Mouse (Mus musculus): ENCODE measurements at regions not wholly inside any gene's neighbourhood (a gene's known extent, or its start where the extent isn't known, plus 50 kb on each side); places are given as distances from the start of the nearest gene placed in this dataset.
A peak's percentile ranks its signal among the peaks of the same experiment; 100 is the strongest.
"Not testable (repeated sequence)": the region's sequence is repeated elsewhere in the genome, so short reads cannot be mapped to it uniquely, and the experiment has no call there.

DNA sequence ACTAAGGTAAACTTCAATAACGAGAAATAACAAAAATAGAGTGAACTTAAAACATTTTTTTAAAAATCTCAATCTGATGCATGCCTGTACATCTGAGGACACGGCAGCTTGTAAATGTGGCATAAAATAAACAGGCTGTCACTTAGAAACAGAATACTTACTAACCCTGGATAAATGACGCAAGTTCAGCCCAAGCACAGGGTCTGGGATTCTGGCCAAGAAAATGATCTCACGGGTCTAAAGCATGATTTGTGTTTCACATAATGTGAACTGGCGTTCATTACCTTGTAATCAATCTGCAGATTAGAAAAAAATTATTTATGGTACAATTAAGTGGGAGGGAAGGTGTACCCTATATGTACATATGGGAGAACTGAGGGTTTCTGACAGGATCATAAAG, 512.1 kb upstream of the Vrk2 start:
- DNase-seq (ENCODE audit: low spot score in 2 of 2), result no peak

DNA sequence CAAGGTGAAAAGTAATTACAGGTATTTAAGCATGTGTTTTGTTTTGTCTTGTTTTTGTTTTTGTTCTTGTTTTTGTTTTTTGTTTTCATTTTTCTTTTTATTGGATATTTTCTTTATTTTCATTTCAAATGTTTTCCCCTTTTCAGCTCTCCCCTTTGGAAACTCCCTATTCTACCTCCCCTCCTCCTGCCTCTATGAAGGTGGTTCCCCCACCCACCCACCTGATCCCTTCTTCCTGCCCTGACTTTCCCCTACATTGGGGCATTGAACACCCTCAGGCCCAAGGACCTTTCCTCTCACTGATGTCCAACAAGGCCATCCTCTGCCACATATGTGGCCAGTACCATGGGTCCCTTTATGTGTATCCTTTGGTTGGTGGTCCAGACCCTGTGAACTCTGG, 509.1 kb upstream of the Vrk2 start:
- DNase-seq (ENCODE audit: low spot score in 2 of 2), result no peak

DNA sequence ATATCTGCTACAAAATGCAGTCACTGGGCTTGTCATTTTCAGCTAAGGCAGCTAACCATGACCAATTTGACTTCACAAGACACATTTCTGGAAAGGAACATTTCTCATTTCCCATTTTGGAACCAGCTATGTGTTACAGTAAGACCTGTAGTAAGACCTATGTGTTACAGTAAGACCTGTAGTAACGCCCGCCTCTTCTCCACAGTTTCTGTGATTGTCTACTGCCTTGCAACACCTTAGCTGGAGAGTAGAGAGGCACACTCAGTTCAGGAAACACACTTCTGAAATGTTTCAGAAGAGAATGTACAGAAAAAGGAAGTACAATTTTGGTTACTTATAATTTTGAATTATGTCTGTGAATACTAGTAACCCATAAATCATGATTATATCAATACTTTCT, 508.2 kb upstream of the Vrk2 start:
- no peak for DNase-seq (ENCODE audit: low spot score in 2 of 2)

DNA sequence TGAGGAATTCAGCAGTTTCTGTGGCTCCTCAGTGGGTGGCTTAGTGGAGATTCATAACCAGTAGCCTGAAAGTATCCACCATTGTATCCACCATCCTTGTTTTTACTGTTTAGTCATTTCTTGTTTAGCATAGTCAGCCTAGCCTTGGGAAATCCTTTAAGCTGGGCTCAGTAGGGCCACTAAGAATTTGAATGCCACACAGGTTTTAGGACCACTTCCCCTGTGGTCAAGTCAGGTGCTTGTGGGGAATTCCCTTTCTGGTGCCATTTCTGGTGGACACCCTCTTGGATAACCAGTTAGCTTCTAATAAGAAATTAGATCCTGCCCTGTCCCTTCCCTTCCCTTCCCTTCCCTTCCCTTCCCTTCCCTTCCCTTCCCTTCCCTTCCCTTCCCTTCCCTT, 502.8 kb upstream of the Vrk2 start:
- no peak for DNase-seq (ENCODE audit: low spot score in 2 of 2)

DNA sequence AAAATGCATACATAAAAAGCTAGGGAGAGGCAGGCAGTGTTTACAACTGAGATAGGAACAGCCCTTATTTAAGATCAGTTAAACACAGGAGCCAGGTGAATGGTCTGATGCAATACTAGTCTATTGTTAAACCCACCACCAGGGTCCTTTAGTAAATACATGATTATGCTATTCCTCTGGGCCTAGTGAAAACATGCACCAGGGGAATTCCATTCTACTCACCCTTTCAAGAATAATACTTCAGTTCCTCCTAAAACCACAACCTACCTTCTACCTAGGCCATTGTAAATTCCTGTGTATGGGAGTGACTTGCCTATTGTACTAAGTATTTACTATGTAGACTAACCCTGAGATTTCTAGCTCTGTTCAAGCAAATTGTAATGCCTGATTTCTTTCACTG, 501.7 kb upstream of the Vrk2 start:
- not testable (repeated sequence) for DNase-seq (ENCODE audit: low spot score in 2 of 2)

DNA sequence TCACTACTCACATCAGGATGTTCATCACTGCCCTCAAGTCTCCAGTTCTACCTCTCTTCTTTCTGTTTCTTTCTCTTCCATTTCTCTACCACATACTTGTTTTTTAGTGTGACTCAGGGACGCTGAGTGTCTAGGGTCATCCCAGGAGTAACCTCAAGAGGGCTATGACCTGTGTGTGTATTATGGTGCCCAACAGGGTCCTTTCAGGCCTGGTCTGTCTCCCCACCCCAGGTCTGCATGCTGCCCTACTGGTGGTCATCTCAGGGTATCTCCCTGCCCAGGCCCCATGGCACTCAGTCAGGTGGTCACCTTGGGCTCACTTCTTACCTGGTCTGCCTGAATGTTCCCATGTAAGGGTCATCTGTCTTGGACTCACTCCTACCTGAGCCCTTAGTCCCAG, 492.7 kb upstream of the Vrk2 start:
- no peak for DNase-seq (ENCODE audit: low spot score in 2 of 2)

DNA sequence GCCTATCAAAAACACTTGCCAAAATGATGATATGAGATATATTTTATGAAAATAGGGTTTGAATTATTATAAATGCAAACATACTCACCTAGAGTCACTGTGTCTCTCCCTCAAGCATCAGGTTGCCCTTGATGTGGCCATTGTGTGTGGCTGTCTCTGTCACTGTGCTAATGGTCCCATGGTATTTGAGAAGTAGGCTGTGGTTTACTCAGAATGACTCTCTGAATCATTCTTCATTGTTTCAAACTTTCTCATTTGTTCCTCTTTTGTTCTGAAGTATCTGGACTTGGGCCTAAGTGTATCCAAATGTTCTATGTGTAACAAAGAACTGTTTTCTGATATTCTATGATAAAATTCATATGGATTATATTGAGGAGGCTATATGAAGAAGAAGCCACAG, 487.4 kb upstream of the Vrk2 start:
- DNase-seq (ENCODE audit: low spot score in 2 of 2), result no peak

- no peak for DNase-seq (ENCODE audit: low spot score in 2 of 2)
Measured at GRCm38 (mm10) chr11:27070381-27070780, 476.6 kb upstream of the Vrk2 start.

DNA sequence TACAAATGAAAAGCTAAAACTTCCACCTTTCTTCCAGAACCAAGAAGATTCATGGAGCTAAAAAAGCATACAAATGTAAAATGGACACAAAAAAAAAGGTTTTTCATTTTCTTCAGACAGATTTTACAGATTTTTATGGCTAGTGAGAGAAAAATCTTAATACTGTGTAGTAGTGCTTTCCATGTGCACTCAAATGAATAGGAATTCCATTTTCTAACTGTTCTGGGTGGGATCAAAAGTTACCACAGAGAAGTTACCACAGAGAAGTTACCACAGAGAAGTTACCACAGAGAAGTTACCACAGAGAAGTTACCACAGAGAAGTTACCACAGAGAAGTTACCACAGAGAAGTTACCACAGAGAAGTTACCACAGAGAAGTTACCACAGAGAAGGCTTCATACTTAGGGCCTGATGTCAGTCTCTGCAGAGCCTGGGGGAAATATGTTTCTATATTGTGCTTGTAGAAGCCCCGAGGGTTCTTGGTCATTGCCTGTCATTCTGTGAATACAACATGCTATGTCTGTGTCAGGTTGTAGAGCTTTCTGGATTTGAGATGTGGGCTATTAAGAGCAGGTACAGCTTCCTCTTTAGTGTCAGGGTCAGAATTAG, 433.5 kb upstream of the Vrk2 start:
- no peak for DNase-seq (ENCODE audit: low spot score in 2 of 2)

- DNase-seq (ENCODE audit: low spot score in 2 of 2), result no peak
Measured at GRCm38 (mm10) chr11:27025500-27025899, 431.7 kb upstream of the Vrk2 start.

DNA sequence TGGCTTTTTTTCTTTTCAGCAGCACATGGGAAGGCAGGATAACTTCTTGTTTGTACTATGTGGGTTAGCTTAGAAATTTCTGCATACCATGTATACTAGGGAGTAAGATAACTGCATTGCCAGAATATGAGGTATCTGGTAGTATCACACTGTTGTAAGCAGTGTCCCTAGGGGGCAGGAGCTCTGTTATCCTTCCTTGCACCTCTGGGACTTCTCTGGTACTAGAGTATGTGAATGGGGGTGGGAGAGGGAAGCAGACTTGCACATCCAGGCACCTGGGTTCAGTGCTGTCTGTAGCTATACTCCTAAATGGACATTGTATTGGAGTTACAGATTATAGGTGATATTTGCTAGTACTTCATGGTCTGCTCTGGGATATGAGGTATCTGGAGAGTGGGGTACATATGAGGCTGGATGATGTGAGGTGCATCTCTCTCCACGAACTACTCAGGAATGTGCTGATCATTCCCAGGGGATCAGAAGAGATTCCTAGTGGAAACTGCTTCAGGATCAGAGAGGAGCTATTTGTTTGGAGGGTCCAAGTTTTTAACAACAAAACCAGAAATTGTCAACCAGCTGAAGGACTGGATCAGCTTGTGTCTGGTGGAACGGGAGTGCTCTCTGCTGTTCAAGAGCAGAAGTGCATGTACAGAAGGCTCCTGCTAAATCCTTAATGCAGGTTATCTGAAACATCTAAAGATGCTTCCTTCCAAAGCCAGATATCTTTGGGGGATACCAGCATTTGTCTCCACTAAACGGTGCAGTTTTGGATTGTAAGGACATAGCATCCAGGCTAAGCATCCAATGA, 402.7 kb upstream of the Vrk2 start:
- DNase-seq (ENCODE audit: low spot score in 2 of 2), result no peak

GRCm38 (mm10) chr11:26981216-26981615, 387.4 kb upstream of the Vrk2 start:
- no peak for DNase-seq (ENCODE audit: low spot score in 2 of 2)

GRCm38 (mm10) chr11:26972533-26973081, 378.8 kb upstream of the Vrk2 start:
- DNase-seq (ENCODE audit: low spot score in 2 of 2), result no peak

GRCm38 (mm10) chr11:26971161-26971560, 377.4 kb upstream of the Vrk2 start:
- DNase-seq (ENCODE audit: low spot score in 2 of 2), result no peak

GRCm38 (mm10) chr11:26967427-26967826, 373.6 kb upstream of the Vrk2 start:
- no peak for DNase-seq (ENCODE audit: low spot score in 2 of 2)

DNA sequence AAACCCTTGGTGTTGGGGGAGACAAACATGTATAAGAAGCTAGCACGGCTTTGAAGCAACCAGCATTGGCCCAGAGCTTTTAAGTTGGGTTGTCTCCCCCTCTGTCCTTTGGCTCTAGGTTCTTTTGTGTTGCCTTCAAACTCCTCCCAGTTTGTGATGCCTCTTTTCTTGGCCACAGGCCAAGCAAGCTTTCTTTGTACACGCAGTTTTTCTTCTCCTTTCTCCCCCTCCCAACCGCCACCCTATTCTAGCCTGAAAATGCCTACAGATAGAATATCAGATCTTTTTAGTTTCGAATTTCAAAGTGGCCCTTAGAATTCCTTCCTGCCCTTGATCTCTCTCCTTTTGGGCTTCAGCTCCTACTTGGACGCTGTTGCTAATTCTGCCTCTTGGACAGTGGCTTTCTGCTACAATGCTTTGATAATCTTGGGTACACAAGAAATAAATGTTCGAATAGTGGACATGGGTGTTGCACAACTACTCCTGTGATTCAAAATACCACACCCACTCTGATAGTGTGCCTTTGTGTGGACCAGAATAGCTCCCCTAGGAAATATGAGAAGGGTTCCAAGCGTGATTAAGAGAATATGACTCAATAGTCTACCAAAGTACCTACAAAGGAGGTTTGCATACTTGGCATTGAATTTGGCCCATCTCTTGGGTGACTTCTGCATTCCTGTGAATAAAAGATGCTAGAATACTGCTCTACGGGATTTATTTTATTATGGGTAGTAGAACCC, 369.3 kb upstream of the Vrk2 start:
- no peak for DNase-seq (ENCODE audit: low spot score in 2 of 2)

- no peak for DNase-seq (ENCODE audit: low spot score in 2 of 2)
Measured at GRCm38 (mm10) chr11:26962040-26962927, 368.5 kb upstream of the Vrk2 start.

DNA sequence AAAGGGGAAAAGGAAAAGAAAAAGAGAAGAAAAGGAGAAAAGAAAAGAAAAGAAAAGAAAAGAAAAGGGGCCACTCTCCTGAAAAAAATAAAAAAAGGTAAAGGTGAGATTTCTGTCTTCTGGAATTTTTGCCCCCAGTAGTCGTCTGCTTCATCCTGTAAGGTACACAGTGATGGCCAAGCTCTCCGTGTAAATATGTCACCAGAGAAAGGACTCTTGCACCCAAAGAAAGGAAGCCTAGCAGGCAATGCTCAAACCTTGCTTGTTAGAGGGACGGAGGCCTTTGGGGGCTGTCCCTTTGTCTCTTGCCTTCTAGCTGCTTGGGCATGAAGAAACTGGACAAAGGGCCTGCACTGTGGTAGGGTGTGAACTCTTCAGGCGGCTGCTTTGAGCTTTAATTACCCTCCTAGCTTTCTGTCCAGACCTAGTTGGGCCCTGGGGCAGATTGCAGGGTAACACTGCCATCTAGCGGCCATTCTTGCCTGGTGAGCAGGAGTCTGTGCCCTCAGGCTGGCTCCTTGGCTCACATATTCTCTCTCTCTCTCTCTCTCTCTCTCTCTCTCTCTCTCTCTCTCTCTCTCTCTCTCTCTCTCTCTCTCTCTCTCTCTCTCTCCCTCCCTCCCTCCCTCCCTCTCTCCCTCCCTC, 367.7 kb upstream of the Vrk2 start:
- peak; percentile 56 to 66 for DNase-seq (ENCODE audit: low spot score in 2 of 2)

DNA sequence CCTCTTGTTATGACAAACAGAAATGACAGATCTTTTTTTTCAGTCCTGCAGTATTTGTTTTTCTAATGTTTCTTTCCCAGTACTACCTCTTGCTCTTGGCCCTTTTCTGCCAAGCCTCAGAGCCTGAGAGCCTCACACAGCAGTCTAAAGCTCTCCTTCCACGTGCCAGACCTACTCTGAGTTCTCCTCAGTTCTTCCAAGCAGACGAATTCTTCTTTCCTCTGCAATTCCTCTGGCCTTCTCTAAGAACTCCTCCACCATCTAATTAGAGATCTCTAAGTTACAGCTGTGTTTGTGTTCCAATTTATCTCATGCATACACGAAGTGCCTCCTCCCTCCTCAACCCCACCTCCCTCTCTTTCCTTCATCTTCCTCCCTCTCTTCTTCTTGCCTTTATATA, 362.4 kb upstream of the Vrk2 start:
- no peak for DNase-seq (ENCODE audit: low spot score in 2 of 2)

DNA sequence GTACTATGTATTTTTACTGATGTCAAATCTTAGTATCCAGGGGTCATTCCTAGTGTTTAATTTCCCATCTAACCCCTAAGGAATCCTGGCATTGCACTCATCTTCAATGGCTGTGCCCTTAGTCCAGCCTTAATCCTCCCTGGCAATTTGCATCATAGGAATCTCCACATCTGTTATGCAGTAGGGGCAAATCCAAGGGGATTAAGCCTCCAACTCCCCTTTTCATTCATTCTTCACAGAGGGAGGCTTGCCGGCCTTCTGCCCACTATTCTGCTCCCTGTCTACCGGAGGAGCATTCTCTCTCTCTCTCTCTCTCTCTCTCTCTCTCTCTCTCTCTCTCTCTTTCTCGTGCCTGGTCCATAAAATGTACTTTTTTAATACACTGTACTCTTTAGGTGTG, 338.0 kb upstream of the Vrk2 start:
- DNase-seq (ENCODE audit: low spot score in 2 of 2), result no peak

DNA sequence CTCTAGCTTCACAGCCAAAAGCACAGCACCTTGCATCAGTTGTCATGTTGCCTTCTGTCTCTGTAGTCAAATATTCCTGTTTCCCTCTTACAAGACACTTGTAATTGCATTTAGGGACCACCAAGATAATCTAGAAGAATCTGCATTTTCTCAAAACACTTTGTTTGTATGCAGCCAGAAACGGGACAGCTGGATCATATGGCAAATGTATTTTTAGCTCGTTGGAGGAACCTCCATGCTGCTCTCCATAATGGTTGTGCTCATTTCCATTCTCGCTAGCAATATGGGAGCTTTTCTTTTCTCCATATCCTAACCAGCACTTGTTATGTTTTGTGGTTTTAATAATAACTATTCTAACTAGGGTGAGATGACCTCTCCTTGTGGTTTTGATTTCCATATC, 313.3 kb upstream of the Vrk2 start:
- DNase-seq (ENCODE audit: low spot score in 2 of 2), result no peak

Measured in adrenal gland, postnatal 4 days (tissue).